Mouse (Mus musculus) lung, embryonic 15.5 days (tissue): ENCODE results near the gene Fbxo22. TPM values are rescaled to one million over a fixed set of nuclear protein-coding genes. Genes with fewer than 3 reads are reported as not detected.
"Not testable (repeated sequence)": the region's sequence is repeated elsewhere in the genome, so short reads cannot be mapped to it uniquely, and the experiment has no call there.

ENCODE experiments used
- ATAC-seq: fragments of 200-750 bp; cut with Nextera tagmentation; 2 replicates; pipeline ENCODE4 v1.8.0; 2017; ENCODE audit warnings: moderate number of reproducible peaks, borderline replicate concordance; ENCODE audit not compliant: low FRiP score, low TSS enrichment; ENCODE audit errors: extremely low read depth
- H3K27ac ChIP-seq: fragments of 300-500 bp; sonication (generic); 2 replicates; pipeline ENCODE4 v1.5.1; 2015; ENCODE audit warnings: moderate library complexity, mild to moderate bottlenecking, inconsistent platforms
- H3K27me3 ChIP-seq: fragments of 300-500 bp; sonication (generic); 2 replicates; pipeline ENCODE4 v1.6.1; 2015; ENCODE audit warnings: inconsistent platforms
- H3K36me3 ChIP-seq: fragments of 300-500 bp; sonication (generic); 2 replicates; pipeline ENCODE4 v1.6.1; 2015; ENCODE audit warnings: inconsistent platforms
- H3K4me1 ChIP-seq: fragments of 300-500 bp; sonication (generic); 2 replicates; pipeline ENCODE4 v1.6.1; 2015; ENCODE audit warnings: inconsistent platforms
- H3K4me2 ChIP-seq: fragments of 300-500 bp; sonication (generic); 2 replicates; pipeline ENCODE4 v1.6.1; 2015; ENCODE audit warnings: inconsistent platforms, mild to moderate bottlenecking, moderate library complexity
- H3K4me3 ChIP-seq: fragments of 300-500 bp; sonication (generic); 2 replicates; pipeline ENCODE4 v1.5.1; 2015; ENCODE audit warnings: mild to moderate bottlenecking, inconsistent platforms
- H3K9ac ChIP-seq: fragments of 300-500 bp; sonication (generic); 2 replicates; pipeline ENCODE4 v1.6.1; 2015; ENCODE audit warnings: inconsistent platforms
- H3K9me3 ChIP-seq: fragments of 300-500 bp; sonication (generic); 2 replicates; pipeline ENCODE4 v1.6.1; 2016; ENCODE audit warnings: inconsistent platforms
- whole genome bisulfite sequencing: fragments of 180-500 bp; shearing (Covaris S2); methylation state at CpG from one replicate; pipeline ENCODE4 v1.1.7; 2015; 5-methylcytosine and 5-hydroxymethylcytosine counted together
- polyA plus RNA-seq: library from polyadenylated mRNA; unstranded; fragments of >200 nt; fragmentation: Nextera tagmentation; extraction: Ambion mirVana; gene quantifications from 2 replicates; pipeline ENCODE4 v1.2.1, GENCODE M21; 2015

Fbxo22 gene
- polyA plus RNA-seq, 1 experiment from 2014 or later = 64.1 TPM

GRCm38 (mm10) chr9:55241863-55242685 lies 33.3 kb downstream of the Fbxo22 start:
- H3K36me3 ChIP-seq = no peaks in the 10 kb centered on the region
- WGBS = 30% methylated on average over 24 of the region's 24 CpGs
- H3K4me3 ChIP-seq = peak overlapping the region; percentile 29
- peak overlapping the region; percentile 48 for H3K4me2 ChIP-seq
- no peak overlapping the region for H3K9ac ChIP-seq
- ATAC-seq = no peak
- no peaks in the 10 kb centered on the region for H3K27me3 ChIP-seq
- H3K4me1 ChIP-seq = 0 out of 2 replicates have a peak, but pooled peaks cover 3% of the 10 kb centered on the region
- no peaks in the 10 kb centered on the region for H3K9me3 ChIP-seq
- H3K27ac ChIP-seq = no peak overlapping the region

- H3K27me3 ChIP-seq = no peaks in the 10 kb centered on the region
- H3K4me2 ChIP-seq = no peak overlapping the region
- no peak for ATAC-seq
- no peak overlapping the region for H3K9ac ChIP-seq
- 72% methylated on average over 3 of the region's 3 CpGs for WGBS
- H3K4me3 ChIP-seq = no peak overlapping the region
- no peaks in the 10 kb centered on the region for H3K36me3 ChIP-seq
- H3K9me3 ChIP-seq = no peaks in the 10 kb centered on the region
- no peak overlapping the region for H3K27ac ChIP-seq
- H3K4me1 ChIP-seq = 0 out of 2 replicates have a peak, but pooled peaks cover 3% of the 10 kb centered on the region
Observed at GRCm38 (mm10) chr9:55243280-55243679, 34.6 kb downstream of the Fbxo22 start.

DNA sequence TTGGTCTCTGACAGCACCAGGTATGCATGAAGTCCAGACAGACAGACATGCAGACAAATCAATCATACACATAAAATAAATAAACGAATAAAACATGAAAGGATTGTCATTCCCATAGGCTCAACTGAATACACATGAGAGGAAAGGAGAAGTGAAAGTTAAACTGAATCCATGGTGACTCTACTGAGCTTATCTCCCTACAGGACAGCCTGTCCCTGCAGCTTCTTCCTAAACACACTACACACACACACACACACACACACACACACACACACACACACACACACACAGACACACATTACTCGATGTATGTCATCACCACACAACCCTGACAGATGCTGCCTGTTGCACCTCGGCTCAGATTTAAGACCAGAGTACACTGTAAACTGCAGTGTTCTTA lies 35.4 kb downstream of the Fbxo22 start:
- Histone ChIP-seq H3K4me1 (0 out of 2 replicates have a peak, but pooled peaks cover 3% of the 10 kb centered on the region), H3K27me3 (no peaks in the 10 kb centered on the region), H3K27ac (no peak overlapping the region), H3K36me3 (no peaks in the 10 kb centered on the region), H3K9ac (no peak overlapping the region), H3K4me3 (no peak overlapping the region), H3K9me3 (no peaks in the 10 kb centered on the region), H3K4me2 (no peak overlapping the region)
- WGBS = 65% methylated on average over 3 of the region's 3 CpGs
- ATAC-seq = no peak

GRCm38 (mm10) chr9:55245057-55245750 lies 36.5 kb downstream of the Fbxo22 start:
- not testable (repeated sequence) for H3K4me1 ChIP-seq, H3K36me3 ChIP-seq, H3K9me3 ChIP-seq, ATAC-seq, H3K27me3 ChIP-seq, H3K4me3 ChIP-seq, H3K4me2 ChIP-seq, H3K9ac ChIP-seq, H3K27ac ChIP-seq
- WGBS = 57% methylated on average over 1 of the region's 1 CpGs

GRCm38 (mm10) chr9:55246440-55246839 lies 37.7 kb downstream of the Fbxo22 start:
- no peak for ATAC-seq
- whole genome bisulfite sequencing = 46% methylated on average over 8 of the region's 8 CpGs
- Histone ChIP-seq H3K9ac (no peak overlapping the region), H3K4me2 (no peak overlapping the region), H3K27me3 (no peaks in the 10 kb centered on the region), H3K4me1 (0 out of 2 replicates have a peak, but pooled peaks cover 3% of the 10 kb centered on the region), H3K9me3 (no peaks in the 10 kb centered on the region), H3K36me3 (no peaks in the 10 kb centered on the region), H3K4me3 (no peak overlapping the region), H3K27ac (no peak overlapping the region)

DNA sequence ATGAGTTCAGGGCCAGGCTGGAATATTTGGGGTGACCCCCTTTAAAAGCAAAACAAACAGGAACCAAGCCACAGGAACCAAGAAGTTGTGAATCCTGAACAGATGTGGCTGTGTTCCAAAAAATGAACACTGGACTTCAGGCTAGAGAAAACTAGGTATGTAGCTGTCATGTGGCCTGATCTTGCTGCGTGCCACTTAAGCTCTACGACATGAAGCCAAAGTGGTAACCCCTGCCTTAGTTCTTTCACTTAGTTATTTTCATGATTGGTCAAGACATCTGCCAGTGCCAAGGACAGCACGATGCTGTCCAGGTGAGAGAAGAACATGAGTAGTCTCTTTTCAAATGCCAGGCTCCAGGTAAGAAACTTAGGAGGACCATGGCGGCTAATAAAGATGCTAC lies 38.2 kb downstream of the Fbxo22 start:
- no peak overlapping the region for H3K4me2 ChIP-seq
- H3K4me1 ChIP-seq = 0 out of 2 replicates have a peak, but pooled peaks cover 3% of the 10 kb centered on the region
- 90% methylated on average over 4 of the region's 4 CpGs for WGBS
- no peaks in the 10 kb centered on the region for H3K9me3 ChIP-seq
- no peak overlapping the region for H3K27ac ChIP-seq
- no peaks in the 10 kb centered on the region for H3K27me3 ChIP-seq
- H3K36me3 ChIP-seq = no peaks in the 10 kb centered on the region
- H3K4me3 ChIP-seq = no peak overlapping the region
- ATAC-seq = no peak
- H3K9ac ChIP-seq = no peak overlapping the region

GRCm38 (mm10) chr9:55248465-55248864 lies 39.7 kb downstream of the Fbxo22 start:
- Histone ChIP-seq H3K27me3 (no peaks in the 10 kb centered on the region), H3K4me2 (no peak overlapping the region), H3K27ac (no peak overlapping the region), H3K4me3 (no peak overlapping the region), H3K9me3 (no peaks in the 10 kb centered on the region), H3K4me1 (no peaks in the 10 kb centered on the region), H3K36me3 (no peaks in the 10 kb centered on the region), H3K9ac (no peak overlapping the region)
- WGBS = 73% methylated on average over 4 of the region's 4 CpGs
- no peak for ATAC-seq

DNA sequence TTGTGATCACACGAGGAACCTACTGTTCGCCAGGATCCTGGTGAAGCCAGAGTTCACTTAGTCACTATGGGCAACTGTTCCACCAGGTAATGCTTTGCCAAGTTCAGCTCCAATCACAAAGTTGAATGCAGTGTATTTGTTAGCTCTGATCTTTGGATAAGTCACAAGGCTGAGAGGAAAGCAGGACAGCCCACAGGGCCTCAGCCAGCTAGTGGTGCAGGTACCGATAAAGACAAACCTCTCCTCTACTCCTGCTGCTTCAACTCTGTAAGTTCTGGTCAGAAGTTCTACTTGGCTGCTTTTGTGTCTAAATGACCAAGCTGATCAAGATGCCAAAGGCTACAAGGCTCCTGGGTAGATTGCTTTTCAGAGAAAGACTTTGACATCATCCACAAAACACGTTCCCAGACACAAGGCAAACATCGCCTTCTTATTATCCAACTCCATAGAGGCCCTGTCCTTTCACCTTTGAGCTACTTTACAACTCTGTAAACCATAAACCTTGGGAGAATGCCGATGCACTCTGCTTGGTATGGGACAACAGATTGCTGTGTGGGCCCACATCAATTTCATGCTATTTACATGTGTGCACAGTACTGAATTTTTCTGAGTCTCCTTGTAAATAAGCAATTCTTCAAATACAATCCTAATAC lies 42.0 kb downstream of the Fbxo22 start:
- ATAC-seq = no peak
- 77% methylated on average over 6 of the region's 6 CpGs for WGBS

DNA sequence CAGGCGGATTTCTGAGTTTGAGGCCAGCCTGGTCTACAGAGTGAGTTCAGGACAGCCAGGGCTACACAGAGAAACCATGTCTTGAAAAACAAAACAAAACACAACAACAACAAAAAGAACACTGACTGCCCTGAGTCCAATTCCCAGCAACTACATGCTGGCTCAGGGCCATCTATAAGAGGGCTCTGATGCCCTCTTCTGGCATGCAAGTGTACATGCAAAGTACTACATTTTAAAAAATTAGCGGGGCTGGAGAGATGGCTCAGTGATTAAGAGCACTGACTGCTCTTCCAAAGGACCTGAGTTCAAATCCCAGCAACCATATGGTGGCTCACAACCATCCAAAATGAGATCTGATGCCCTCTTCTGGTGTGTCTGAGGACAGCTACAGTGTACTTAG lies 43.4 kb downstream of the Fbxo22 start:
- H3K27me3 ChIP-seq, H3K4me1 ChIP-seq, ATAC-seq, H3K9ac ChIP-seq, H3K36me3 ChIP-seq, H3K9me3 ChIP-seq, H3K4me2 ChIP-seq, H3K27ac ChIP-seq, H3K4me3 ChIP-seq: not testable (repeated sequence)
- 58% methylated on average over 2 of the region's 2 CpGs for WGBS

More for the DNA sequence above, 42.0 kb downstream of the Fbxo22 start:
- Histone ChIP-seq H3K4me3 (no peak overlapping the region), H3K27me3 (no peaks in the 10 kb centered on the region), H3K4me2 (no peak overlapping the region), H3K9ac (no peak overlapping the region), H3K27ac (no peak overlapping the region), H3K4me1 (no peaks in the 10 kb centered on the region), H3K36me3 (no peaks in the 10 kb centered on the region), H3K9me3 (no peaks in the 10 kb centered on the region)

- ATAC-seq = no peak
- Histone ChIP-seq H3K4me3 (no peak overlapping the region), H3K27me3 (no peaks in the 10 kb centered on the region), H3K36me3 (no peaks in the 10 kb centered on the region), H3K4me2 (no peak overlapping the region), H3K27ac (no peak overlapping the region), H3K9ac (no peak overlapping the region), H3K4me1 (no peaks in the 10 kb centered on the region), H3K9me3 (no peaks in the 10 kb centered on the region)
- WGBS = 24% methylated on average over 1 of the region's 1 CpGs
Observed at GRCm38 (mm10) chr9:55253849-55254248, 45.1 kb downstream of the Fbxo22 start.

- 90% methylated on average over 5 of the region's 5 CpGs for WGBS
- no peak overlapping the region for H3K4me3 ChIP-seq
- no peak overlapping the region for H3K9ac ChIP-seq
- no peak overlapping the region for H3K27ac ChIP-seq
- H3K27me3 ChIP-seq = no peaks in the 10 kb centered on the region
- no peaks in the 10 kb centered on the region for H3K36me3 ChIP-seq
- H3K4me1 ChIP-seq = no peaks in the 10 kb centered on the region
- ATAC-seq = no peak
- no peak overlapping the region for H3K4me2 ChIP-seq
- H3K9me3 ChIP-seq = no peaks in the 10 kb centered on the region
Observed at GRCm38 (mm10) chr9:55255056-55255455, 46.3 kb downstream of the Fbxo22 start.

DNA sequence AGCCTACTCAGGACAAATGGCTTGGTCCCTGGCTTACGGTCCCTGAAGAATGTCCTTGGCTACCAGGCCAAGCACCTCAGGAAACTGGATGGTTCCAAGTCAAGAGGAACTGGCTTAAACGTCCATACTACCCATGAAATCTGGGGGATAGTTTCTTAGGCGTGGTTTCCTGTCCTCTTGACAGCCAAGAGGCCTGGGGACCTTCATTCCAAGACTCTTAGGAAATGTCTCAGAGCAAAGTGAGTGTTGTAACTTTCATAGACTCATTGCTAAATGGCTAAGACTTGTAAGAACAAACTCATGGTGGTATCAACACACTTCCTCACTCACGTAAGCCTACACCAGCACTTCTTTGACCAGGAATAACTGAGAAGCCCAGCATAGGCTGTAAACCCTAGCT lies 46.9 kb downstream of the Fbxo22 start:
- Histone ChIP-seq H3K27me3 (no peaks in the 10 kb centered on the region), H3K4me1 (no peaks in the 10 kb centered on the region), H3K4me3 (no peak overlapping the region), H3K36me3 (no peaks in the 10 kb centered on the region), H3K4me2 (no peak overlapping the region), H3K9ac (no peak overlapping the region), H3K9me3 (no peaks in the 10 kb centered on the region), H3K27ac (no peak overlapping the region)
- no peak for ATAC-seq
- 54% methylated on average over 4 of the region's 4 CpGs for WGBS
